Mouse (Mus musculus): ENCODE data around the gene Sec16a. TPM values are rescaled to one million over a fixed set of nuclear protein-coding genes. Genes with fewer than 3 reads are reported as not detected.
A peak's percentile ranks its signal among the peaks of the same experiment; 100 is the strongest.

The Sec16a gene
- 24.3 and 32.4 TPM in 2 replicates for polyA plus RNA-seq (2014; fragmentation: Nextera tagmentation; extraction: Ambion mirVana)

GRCm38 (mm10) chr2:26444946-26445665, at the start of gene Sec16a:
TSS of gene Sec16a (minus strand) at chr2:26445216.
- no peaks in the 10 kb centered on the region for H3K9me3 ChIP-seq (ENCODE audit: control insufficient read depth, low read length)
- H3K9ac ChIP-seq (replicated peaks; ENCODE audit: low read length): peak within 1 kb of the TSS; percentile 84
- H3K27ac ChIP-seq (replicated peaks; ENCODE audit: low read depth, low read length): peak within 1 kb of the TSS; percentile 87
- peaks cover 18% of the 10 kb centered on the region for H3K36me3 ChIP-seq (ENCODE audit: control insufficient read depth, insufficient read depth, low read length)
- no peaks in the 10 kb centered on the region for H3K27me3 ChIP-seq (ENCODE audit: control insufficient read depth, insufficient read depth, low read length)
- ATAC-seq (ENCODE audit: low FRiP score, low TSS enrichment): peak; percentile 95
- under 1% methylated on average over 61 of the region's 61 CpGs for WGBS
- peak within 1 kb of the TSS; percentile 88 for H3K4me3 ChIP-seq (replicated peaks; ENCODE audit: low read depth, low read length)
- peak; percentile 100 for DNase-seq
- H3K4me2 ChIP-seq (ENCODE audit: low read length): peak within 1 kb of the TSS; percentile 86
- H3K4me1 ChIP-seq (ENCODE audit: control insufficient read depth, insufficient read depth, low read length): peaks cover 22% of the 10 kb centered on the region

GRCm38 (mm10) chr2:26494396-26494795, 49.4 kb upstream of the Sec16a start:
- Histone ChIP-seq H3K36me3 (ENCODE audit: control insufficient read depth, insufficient read depth, low read length) (no peaks in the 10 kb centered on the region; the same call in 1 of the 2 replicates), H3K4me3 (replicated peaks; ENCODE audit: low read depth, low read length) (no peak overlapping the region), H3K4me1 (ENCODE audit: control insufficient read depth, insufficient read depth, low read length) (peaks cover 87% of the 10 kb centered on the region), H3K9ac (replicated peaks; ENCODE audit: low read length) (no peak overlapping the region; the same call in 1 of the 2 replicates), H3K9me3 (ENCODE audit: control insufficient read depth, low read length) (no peaks in the 10 kb centered on the region), H3K4me2 (ENCODE audit: low read length) (no peak overlapping the region), H3K27ac (replicated peaks; ENCODE audit: low read depth, low read length) (peak overlapping the region; percentile 60; the same call in 1 of the 2 replicates), H3K27me3 (ENCODE audit: control insufficient read depth, insufficient read depth, low read length) (no peaks in the 10 kb centered on the region)
- ATAC-seq (ENCODE audit: low FRiP score, low TSS enrichment): no peak
- WGBS: 75% methylated on average over 7 of the region's 7 CpGs
- DNase-seq: no peak

- peaks cover 87% of the 10 kb centered on the region for H3K4me1 ChIP-seq (ENCODE audit: control insufficient read depth, insufficient read depth, low read length)
- H3K4me2 ChIP-seq (ENCODE audit: low read length): peak overlapping the region; percentile 28
- DNase-seq (peak; percentile 47), ATAC-seq (ENCODE audit: low FRiP score, low TSS enrichment) (no peak)
- no peaks in the 10 kb centered on the region; the same call in 1 of the 2 replicates for H3K36me3 ChIP-seq (ENCODE audit: control insufficient read depth, insufficient read depth, low read length)
- H3K9me3 ChIP-seq (ENCODE audit: control insufficient read depth, low read length): no peaks in the 10 kb centered on the region
- H3K27ac ChIP-seq (replicated peaks; ENCODE audit: low read depth, low read length): peak overlapping the region; percentile 60
- 35% methylated on average over 9 of the region's 9 CpGs for WGBS
- no peak overlapping the region for H3K9ac ChIP-seq (replicated peaks; ENCODE audit: low read length)
- H3K4me3 ChIP-seq (replicated peaks; ENCODE audit: low read depth, low read length): 0 out of 2 replicates have a peak overlapping the region, but pooled peaks have one; percentile 3
- no peaks in the 10 kb centered on the region for H3K27me3 ChIP-seq (ENCODE audit: control insufficient read depth, insufficient read depth, low read length)
These were observed 48.2 kb upstream of the Sec16a start for GRCm38 (mm10) chr2:26493021-26493781.

GRCm38 (mm10) chr2:26490760-26491301, 45.8 kb upstream of the Sec16a start:
- Histone ChIP-seq H3K9me3 (ENCODE audit: control insufficient read depth, low read length) (no peaks in the 10 kb centered on the region), H3K27me3 (ENCODE audit: control insufficient read depth, insufficient read depth, low read length) (no peaks in the 10 kb centered on the region), H3K36me3 (ENCODE audit: control insufficient read depth, insufficient read depth, low read length) (no peaks in the 10 kb centered on the region; the same call in 1 of the 2 replicates), H3K4me3 (replicated peaks; ENCODE audit: low read depth, low read length) (no peak overlapping the region), H3K4me2 (ENCODE audit: low read length) (peak overlapping the region; percentile 15; the same call in 1 of the 2 replicates), H3K4me1 (ENCODE audit: control insufficient read depth, insufficient read depth, low read length) (peaks cover 87% of the 10 kb centered on the region), H3K9ac (replicated peaks; ENCODE audit: low read length) (0 out of 2 replicates have a peak overlapping the region, but pooled peaks have one; percentile 29), H3K27ac (replicated peaks; ENCODE audit: low read depth, low read length) (peak overlapping the region; percentile 85)
- DNase-seq (no peak), ATAC-seq (ENCODE audit: low FRiP score, low TSS enrichment) (no peak)
- WGBS: 16% methylated on average over 4 of the region's 4 CpGs

- Histone ChIP-seq H3K27me3 (ENCODE audit: control insufficient read depth, insufficient read depth, low read length) (no peaks in the 10 kb centered on the region), H3K27ac (replicated peaks; ENCODE audit: low read depth, low read length) (peak overlapping the region; percentile 85), H3K4me2 (ENCODE audit: low read length) (peak overlapping the region; percentile 37), H3K9ac (replicated peaks; ENCODE audit: low read length) (no peak overlapping the region), H3K4me1 (ENCODE audit: control insufficient read depth, insufficient read depth, low read length) (peaks cover 90% of the 10 kb centered on the region), H3K36me3 (ENCODE audit: control insufficient read depth, insufficient read depth, low read length) (peaks cover 9% of the 10 kb centered on the region), H3K9me3 (ENCODE audit: control insufficient read depth, low read length) (no peaks in the 10 kb centered on the region), H3K4me3 (replicated peaks; ENCODE audit: low read depth, low read length) (no peak overlapping the region)
- WGBS: 50% methylated on average over 9 of the region's 9 CpGs
- ATAC-seq (ENCODE audit: low FRiP score, low TSS enrichment) (no peak), DNase-seq (peak; percentile 61)
These were observed 43.6 kb upstream of the Sec16a start for GRCm38 (mm10) chr2:26488535-26489135.

GRCm38 (mm10) chr2:26487322-26488021, 42.5 kb upstream of the Sec16a start:
- Histone ChIP-seq H3K9me3 (ENCODE audit: control insufficient read depth, low read length) (no peaks in the 10 kb centered on the region), H3K4me2 (ENCODE audit: low read length) (peak overlapping the region; percentile 37), H3K27ac (replicated peaks; ENCODE audit: low read depth, low read length) (peak overlapping the region; percentile 85), H3K4me3 (replicated peaks; ENCODE audit: low read depth, low read length) (no peak overlapping the region), H3K36me3 (ENCODE audit: control insufficient read depth, insufficient read depth, low read length) (peaks cover 14% of the 10 kb centered on the region), H3K27me3 (ENCODE audit: control insufficient read depth, insufficient read depth, low read length) (no peaks in the 10 kb centered on the region), H3K9ac (replicated peaks; ENCODE audit: low read length) (peak overlapping the region; percentile 46), H3K4me1 (ENCODE audit: control insufficient read depth, insufficient read depth, low read length) (peaks cover 86% of the 10 kb centered on the region)
- peak; percentile 38; the same call in 1 of the 2 replicates for ATAC-seq (ENCODE audit: low FRiP score, low TSS enrichment)
- 4% methylated on average over 18 of the region's 18 CpGs for WGBS
- peak; percentile 80 for DNase-seq

GRCm38 (mm10) chr2:26486835-26487321, 41.9 kb upstream of the Sec16a start:
- 2% methylated on average over 3 of the region's 3 CpGs for WGBS
- 0 out of 2 replicates have a peak, but pooled peaks have one; percentile 5 for ATAC-seq (ENCODE audit: low FRiP score, low TSS enrichment)
- peak; percentile 71 for DNase-seq
- H3K27ac ChIP-seq (replicated peaks; ENCODE audit: low read depth, low read length): peak overlapping the region; percentile 85
- H3K4me2 ChIP-seq (ENCODE audit: low read length): peak overlapping the region; percentile 37
- H3K4me1 ChIP-seq (ENCODE audit: control insufficient read depth, insufficient read depth, low read length): peaks cover 82% of the 10 kb centered on the region
- no peak overlapping the region for H3K4me3 ChIP-seq (replicated peaks; ENCODE audit: low read depth, low read length)
- no peaks in the 10 kb centered on the region for H3K9me3 ChIP-seq (ENCODE audit: control insufficient read depth, low read length)
- peaks cover 14% of the 10 kb centered on the region for H3K36me3 ChIP-seq (ENCODE audit: control insufficient read depth, insufficient read depth, low read length)
- no peak overlapping the region for H3K9ac ChIP-seq (replicated peaks; ENCODE audit: low read length)
- H3K27me3 ChIP-seq (ENCODE audit: control insufficient read depth, insufficient read depth, low read length): no peaks in the 10 kb centered on the region

Measured in midbrain, embryonic 14.5 days (tissue).